Mouse (Mus musculus) forebrain, embryonic 11.5 days (tissue): ENCODE measurements around the gene Cog4. TPM values are rescaled to one million over a fixed set of nuclear protein-coding genes. Genes with fewer than 3 reads are reported as not detected.
"Not testable (repeated sequence)": the region's sequence is repeated elsewhere in the genome, so short reads cannot be mapped to it uniquely, and the experiment has no call there.

Source experiments
- ATAC-seq: fragments of 200-750 bp; cut with Nextera tagmentation; replicated peaks from 2 replicates; pipeline ENCODE4 v1.8.0; 2017; ENCODE audit warnings: moderate TSS enrichment; ENCODE audit not compliant: low FRiP score
- DNase-seq: peaks from one replicate; pipeline ENCODE4 v3.0.0-alpha.2; 2017; ENCODE audit warnings: low spot score
- H3K27ac ChIP-seq: fragments of 300-500 bp; sonication (generic); 2 replicates; pipeline ENCODE4 v1.5.1; 2014; ENCODE audit warnings: low read depth, low read length
- H3K27me3 ChIP-seq: fragments of 300-500 bp; sonication (generic); 2 replicates; pipeline ENCODE4 v1.6.1; 2014; ENCODE audit warnings: mild to moderate bottlenecking, low read length, mixed read lengths; ENCODE audit not compliant: control insufficient read depth, insufficient read depth
- H3K36me3 ChIP-seq: fragments of 300-500 bp; sonication (generic); 2 replicates; pipeline ENCODE4 v1.6.1; 2014; ENCODE audit warnings: mild to moderate bottlenecking, low read length, moderate library complexity, mixed read lengths; ENCODE audit not compliant: control insufficient read depth, insufficient read depth
- H3K4me1 ChIP-seq: fragments of 300-500 bp; sonication (generic); replicated peaks from 2 replicates; pipeline ENCODE4 v1.6.1; 2014; ENCODE audit warnings: low read length, mixed read lengths; ENCODE audit not compliant: control insufficient read depth, insufficient read depth
- H3K4me2 ChIP-seq: fragments of 300-500 bp; sonication (generic); 2 replicates; pipeline ENCODE4 v1.6.1; 2014; ENCODE audit warnings: low read depth, mild to moderate bottlenecking, low read length, moderate library complexity, mixed read lengths; ENCODE audit not compliant: severe bottlenecking
- H3K4me3 ChIP-seq: fragments of 300-500 bp; sonication (generic); 2 replicates; pipeline ENCODE4 v1.5.1; 2014; ENCODE audit warnings: low read depth, low read length
- H3K9ac ChIP-seq: fragments of 300-500 bp; sonication (generic); 2 replicates; pipeline ENCODE4 v1.6.1; 2014; ENCODE audit warnings: low read length
- H3K9me3 ChIP-seq: fragments of 300-500 bp; sonication (generic); 2 replicates; pipeline ENCODE4 v1.6.1; 2016; ENCODE audit warnings: low read length, mixed read lengths; ENCODE audit not compliant: control insufficient read depth
- WGBS: fragments of 180-500 bp; shearing (Covaris S2); extraction: QIAGEN DNeasy Blood & Tissue Kit; methylation state at CpG from one replicate; pipeline ENCODE4 v1.1.7; 2014; 5-methylcytosine and 5-hydroxymethylcytosine counted together
- polyA plus RNA-seq: library from polyadenylated mRNA; unstranded; fragments of >200 nt; fragmentation: Nextera tagmentation; extraction: Ambion mirVana; gene quantifications from 2 replicates; pipeline ENCODE4 v1.2.1, GENCODE M21; 2014

The Cog4 gene
- polyA plus RNA-seq, 1 experiment from 2014 or later = 63.9 TPM

- DNase-seq (no peak), ATAC-seq (0 out of 2 replicates have a peak, but pooled peaks have one; percentile 43)
- Histone ChIP-seq H3K9ac (no peak overlapping the region), H3K27ac (no peak overlapping the region), H3K4me2 (peak overlapping the region; percentile 63), H3K36me3 (no peaks in the 10 kb centered on the region), H3K27me3 (no peaks in the 10 kb centered on the region), H3K4me3 (peak overlapping the region; percentile 71), H3K4me1 (no peaks in the 10 kb centered on the region), H3K9me3 (no peaks in the 10 kb centered on the region)
- WGBS = 63% methylated on average over 2 of the region's 2 CpGs
Measured at GRCm38 (mm10) chr8:110902579-110902965, 56.2 kb downstream of the Cog4 start.

GRCm38 (mm10) chr8:110905404-110905803, 59.0 kb downstream of the Cog4 start:
- H3K4me2 ChIP-seq = no peak overlapping the region
- 90% methylated on average over 6 of the region's 6 CpGs for WGBS
- no peaks in the 10 kb centered on the region for H3K27me3 ChIP-seq
- no peaks in the 10 kb centered on the region for H3K9me3 ChIP-seq
- H3K4me3 ChIP-seq = no peak overlapping the region
- ATAC-seq (no peak), DNase-seq (no peak)
- H3K9ac ChIP-seq = no peak overlapping the region
- no peak overlapping the region for H3K27ac ChIP-seq
- H3K4me1 ChIP-seq = no peaks in the 10 kb centered on the region
- H3K36me3 ChIP-seq = no peaks in the 10 kb centered on the region

GRCm38 (mm10) chr8:110906682-110907081, 60.3 kb downstream of the Cog4 start:
- no peaks in the 10 kb centered on the region for H3K9me3 ChIP-seq
- no peak overlapping the region for H3K4me3 ChIP-seq
- no peak overlapping the region for H3K9ac ChIP-seq
- no peaks in the 10 kb centered on the region for H3K36me3 ChIP-seq
- H3K4me1 ChIP-seq = no peaks in the 10 kb centered on the region
- no peak overlapping the region for H3K27ac ChIP-seq
- WGBS = 91% methylated on average over 1 of the region's 1 CpGs
- no peak for ATAC-seq
- no peak for DNase-seq
- no peaks in the 10 kb centered on the region for H3K27me3 ChIP-seq
- no peak overlapping the region for H3K4me2 ChIP-seq

- ATAC-seq, H3K27me3 ChIP-seq, H3K4me2 ChIP-seq, H3K9me3 ChIP-seq, H3K27ac ChIP-seq, H3K4me3 ChIP-seq, DNase-seq, H3K9ac ChIP-seq, H3K36me3 ChIP-seq, H3K4me1 ChIP-seq: not testable (repeated sequence)
Measured at GRCm38 (mm10) chr8:110909850-110910249, 63.5 kb downstream of the Cog4 start.

- no peak overlapping the region for H3K4me2 ChIP-seq
- no peaks in the 10 kb centered on the region for H3K9me3 ChIP-seq
- no peak overlapping the region for H3K9ac ChIP-seq
- H3K27me3 ChIP-seq = no peaks in the 10 kb centered on the region
- no peak overlapping the region for H3K4me3 ChIP-seq
- DNase-seq (no peak), ATAC-seq (no peak)
- H3K36me3 ChIP-seq = no peaks in the 10 kb centered on the region
- no peaks in the 10 kb centered on the region for H3K4me1 ChIP-seq
- 86% methylated on average over 15 of the region's 15 CpGs for WGBS
- H3K27ac ChIP-seq = no peak overlapping the region
Measured at GRCm38 (mm10) chr8:110911576-110912570, 65.5 kb downstream of the Cog4 start.

- Histone ChIP-seq H3K27me3 (no peaks in the 10 kb centered on the region), H3K9ac (no peak overlapping the region), H3K4me2 (no peak overlapping the region), H3K36me3 (no peaks in the 10 kb centered on the region), H3K4me3 (no peak overlapping the region), H3K4me1 (peaks cover 5% of the 10 kb centered on the region; the same call in 1 of the 2 replicates), H3K27ac (no peak overlapping the region), H3K9me3 (no peaks in the 10 kb centered on the region)
- no peak for ATAC-seq
- no peak for DNase-seq
- WGBS = 77% methylated on average over 2 of the region's 2 CpGs
Measured at GRCm38 (mm10) chr8:110917415-110917814, 71.0 kb downstream of the Cog4 start.

GRCm38 (mm10) chr8:110918027-110918426, 71.6 kb downstream of the Cog4 start:
- H3K9me3 ChIP-seq = no peaks in the 10 kb centered on the region
- DNase-seq (no peak), ATAC-seq (no peak)
- H3K36me3 ChIP-seq = no peaks in the 10 kb centered on the region
- 87% methylated on average over 11 of the region's 11 CpGs for WGBS
- no peaks in the 10 kb centered on the region for H3K27me3 ChIP-seq
- no peak overlapping the region for H3K4me2 ChIP-seq
- H3K4me3 ChIP-seq = no peak overlapping the region
- no peak overlapping the region for H3K27ac ChIP-seq
- H3K4me1 ChIP-seq = peaks cover 5% of the 10 kb centered on the region; the same call in 1 of the 2 replicates
- H3K9ac ChIP-seq = no peak overlapping the region

GRCm38 (mm10) chr8:110918460-110918859, 72.1 kb downstream of the Cog4 start:
- Histone ChIP-seq H3K27me3 (no peaks in the 10 kb centered on the region), H3K4me1 (peaks cover 5% of the 10 kb centered on the region; the same call in 1 of the 2 replicates), H3K9me3 (no peaks in the 10 kb centered on the region), H3K9ac (no peak overlapping the region), H3K36me3 (no peaks in the 10 kb centered on the region), H3K27ac (no peak overlapping the region), H3K4me2 (no peak overlapping the region), H3K4me3 (no peak overlapping the region)
- DNase-seq (no peak), ATAC-seq (no peak)
- WGBS = 79% methylated on average over 8 of the region's 8 CpGs
